Mouse (Mus musculus): ENCODE measurements around the gene Wdr82.

Wdr82 gene

GRCm38 (mm10) chr9:106225469-106226150, 54.9 kb downstream of the Wdr82 start:
- DNase-seq (ENCODE audit: low spot score in 2 of 2): no peak

- no peak for DNase-seq (ENCODE audit: low spot score in 2 of 2)
Measured at GRCm38 (mm10) chr9:106226151-106226682, 55.5 kb downstream of the Wdr82 start.

- no peak for DNase-seq (ENCODE audit: low spot score in 2 of 2)
Measured at GRCm38 (mm10) chr9:106227790-106228429, 57.2 kb downstream of the Wdr82 start.

GRCm38 (mm10) chr9:106230051-106230733, 59.5 kb downstream of the Wdr82 start:
- no peak for DNase-seq (ENCODE audit: low spot score in 2 of 2)

- DNase-seq (ENCODE audit: low spot score in 2 of 2): no peak
Measured at GRCm38 (mm10) chr9:106230734-106231106, 60.0 kb downstream of the Wdr82 start.

- DNase-seq (ENCODE audit: low spot score in 2 of 2): no peak
Measured at GRCm38 (mm10) chr9:106231220-106231619, 60.5 kb downstream of the Wdr82 start.

- no peak for DNase-seq (ENCODE audit: low spot score in 2 of 2)
Measured at GRCm38 (mm10) chr9:106231816-106232215, 61.1 kb downstream of the Wdr82 start.

GRCm38 (mm10) chr9:106232956-106233355, 62.2 kb downstream of the Wdr82 start:
- DNase-seq (ENCODE audit: low spot score in 2 of 2): no peak

GRCm38 (mm10) chr9:106233953-106234352, 63.2 kb downstream of the Wdr82 start:
- DNase-seq (ENCODE audit: low spot score in 2 of 2): no peak

- DNase-seq (ENCODE audit: low spot score in 2 of 2): no peak
Measured at GRCm38 (mm10) chr9:106235194-106235830, 64.6 kb downstream of the Wdr82 start.

GRCm38 (mm10) chr9:106236156-106236817, 65.6 kb downstream of the Wdr82 start:
- no peak for DNase-seq (ENCODE audit: low spot score in 2 of 2)

GRCm38 (mm10) chr9:106236818-106237211, 66.1 kb downstream of the Wdr82 start:
- no peak for DNase-seq (ENCODE audit: low spot score in 2 of 2)

GRCm38 (mm10) chr9:106237401-106237800, 66.7 kb downstream of the Wdr82 start:
- no peak for DNase-seq (ENCODE audit: low spot score in 2 of 2)

- no peak for DNase-seq (ENCODE audit: low spot score in 2 of 2)
Measured at GRCm38 (mm10) chr9:106237878-106238277, 67.2 kb downstream of the Wdr82 start.

All from spleen, postnatal 4 days (tissue).